Mouse (Mus musculus) embryonic facial prominence, embryonic 10.5 days (tissue): ENCODE data around the gene Morf4l1. TPM values are rescaled to one million over a fixed set of nuclear protein-coding genes. Genes with fewer than 3 reads are reported as not detected.
A peak's percentile ranks its signal among the peaks of the same experiment; 100 is the strongest.

Source experiments
- DNase-seq: peaks from one replicate; pipeline ENCODE4 v3.0.0-alpha.2; 2017; ENCODE audit warnings: low spot score
- H3K27ac ChIP-seq: fragments of 300-500 bp; sonication (generic); replicated peaks from 2 replicates; pipeline ENCODE4 v1.5.1; 2016; ENCODE audit warnings: mild to moderate bottlenecking
- H3K27me3 ChIP-seq: fragments of 300-500 bp; sonication (generic); replicated peaks from 2 replicates; pipeline ENCODE4 v1.6.1; 2016; ENCODE audit warnings: low read depth, mild to moderate bottlenecking; ENCODE audit not compliant: poor library complexity, severe bottlenecking
- H3K36me3 ChIP-seq: fragments of 300-500 bp; sonication (generic); replicated peaks from 2 replicates; pipeline ENCODE4 v1.6.1; 2016; ENCODE audit warnings: mild to moderate bottlenecking, moderate library complexity
- H3K4me1 ChIP-seq: fragments of 300-500 bp; sonication (generic); 2 replicates; pipeline ENCODE4 v1.6.1; 2016
- H3K4me3 ChIP-seq: fragments of 300-500 bp; sonication (generic); 2 replicates; pipeline ENCODE4 v1.5.1; 2016; ENCODE audit warnings: mild to moderate bottlenecking, moderate library complexity
- H3K9me3 ChIP-seq: fragments of 300-500 bp; sonication (generic); 2 replicates; pipeline ENCODE4 v1.6.1; 2016; ENCODE audit warnings: mild to moderate bottlenecking
- WGBS: fragments of 180-500 bp; shearing (Covaris S2); methylation state at CpG from one replicate; pipeline ENCODE4 v1.1.7; 2016; 5-methylcytosine and 5-hydroxymethylcytosine counted together
- polyA plus RNA-seq: library from polyadenylated mRNA; unstranded; fragments of >200 nt; fragmentation: Nextera tagmentation; extraction: Ambion mirVana; gene quantifications from 2 replicates; pipeline ENCODE4 v1.2.1, GENCODE M21; 2016

Morf4l1 gene
- polyA plus RNA-seq, 1 experiment from 2014 or later: 519 TPM

GRCm38 (mm10) chr9:90127146-90127545 lies 12.6 kb upstream of the Morf4l1 start:
- no peaks in the 10 kb centered on the region for H3K27me3 ChIP-seq
- peaks cover 12% of the 10 kb centered on the region for H3K4me1 ChIP-seq
- no peaks in the 10 kb centered on the region for H3K36me3 ChIP-seq
- H3K27ac ChIP-seq: no peak overlapping the region
- WGBS: 61% methylated on average over 6 of the region's 6 CpGs
- H3K9me3 ChIP-seq: no peaks in the 10 kb centered on the region
- no peak for DNase-seq
- peak overlapping the region; percentile 48 for H3K4me3 ChIP-seq

- Histone ChIP-seq H3K9me3 (no peaks in the 10 kb centered on the region), H3K27ac (no peak overlapping the region), H3K27me3 (no peaks in the 10 kb centered on the region), H3K4me3 (peak overlapping the region; percentile 48), H3K36me3 (no peaks in the 10 kb centered on the region), H3K4me1 (peaks cover 12% of the 10 kb centered on the region)
- WGBS: 2% methylated on average over 30 of the region's 30 CpGs
- peak; percentile 77 for DNase-seq
Measured at GRCm38 (mm10) chr9:90126260-90127010, 11.9 kb upstream of the Morf4l1 start.

GRCm38 (mm10) chr9:90125416-90126099 lies 11.0 kb upstream of the Morf4l1 start:
- H3K4me1 ChIP-seq: peaks cover 12% of the 10 kb centered on the region
- H3K9me3 ChIP-seq: no peaks in the 10 kb centered on the region
- H3K27me3 ChIP-seq: no peaks in the 10 kb centered on the region
- H3K27ac ChIP-seq: no peak overlapping the region
- no peak for DNase-seq
- H3K36me3 ChIP-seq: no peaks in the 10 kb centered on the region
- WGBS: 12% methylated on average over 7 of the region's 7 CpGs
- H3K4me3 ChIP-seq: peak overlapping the region; percentile 48

- no peak for DNase-seq
Measured at GRCm38 (mm10) chr9:90124873-90125245, 10.3 kb upstream of the Morf4l1 start.

GRCm38 (mm10) chr9:90124156-90124872 lies 9.7 kb upstream of the Morf4l1 start:
- WGBS: 37% methylated on average over 11 of the region's 11 CpGs
- H3K4me3 ChIP-seq: no peak overlapping the region
- no peaks in the 10 kb centered on the region for H3K36me3 ChIP-seq
- H3K4me1 ChIP-seq: peaks cover 12% of the 10 kb centered on the region
- peak; percentile 28 for DNase-seq
- H3K9me3 ChIP-seq: no peaks in the 10 kb centered on the region
- no peak overlapping the region for H3K27ac ChIP-seq
- no peaks in the 10 kb centered on the region for H3K27me3 ChIP-seq

More at GRCm38 (mm10) chr9:90124873-90125245, 10.3 kb upstream of the Morf4l1 start:
- Histone ChIP-seq H3K27me3 (no peaks in the 10 kb centered on the region), H3K4me1 (peaks cover 12% of the 10 kb centered on the region), H3K27ac (no peak overlapping the region), H3K4me3 (no peak overlapping the region), H3K36me3 (no peaks in the 10 kb centered on the region), H3K9me3 (no peaks in the 10 kb centered on the region)
- 41% methylated on average over 8 of the region's 8 CpGs for WGBS

GRCm38 (mm10) chr9:90122246-90122740 lies 7.7 kb upstream of the Morf4l1 start:
- H3K9me3 ChIP-seq: no peaks in the 10 kb centered on the region
- WGBS: 73% methylated on average over 4 of the region's 4 CpGs
- H3K27ac ChIP-seq: no peak overlapping the region
- H3K36me3 ChIP-seq: no peaks in the 10 kb centered on the region
- no peaks in the 10 kb centered on the region for H3K27me3 ChIP-seq
- peaks cover 12% of the 10 kb centered on the region for H3K4me1 ChIP-seq
- DNase-seq: no peak
- H3K4me3 ChIP-seq: no peak overlapping the region

- Histone ChIP-seq H3K4me3 (no peak overlapping the region), H3K4me1 (peaks cover 12% of the 10 kb centered on the region), H3K27ac (no peak overlapping the region), H3K36me3 (no peaks in the 10 kb centered on the region), H3K9me3 (no peaks in the 10 kb centered on the region), H3K27me3 (no peaks in the 10 kb centered on the region)
- no peak for DNase-seq
Measured at GRCm38 (mm10) chr9:90117234-90117633, 2.7 kb upstream of the Morf4l1 start.

- no peaks in the 10 kb centered on the region for H3K9me3 ChIP-seq
- no peak for DNase-seq
- H3K4me3 ChIP-seq: peak overlapping the region; percentile 96
- H3K27ac ChIP-seq: peak overlapping the region; percentile 100
- peaks cover 20% of the 10 kb centered on the region for H3K4me1 ChIP-seq
- H3K36me3 ChIP-seq: no peaks in the 10 kb centered on the region
- no peaks in the 10 kb centered on the region for H3K27me3 ChIP-seq
Measured at GRCm38 (mm10) chr9:90115308-90115700, 730 bp upstream of the Morf4l1 start.

- WGBS: under 1% methylated on average over 82 of the region's 82 CpGs
- Histone ChIP-seq H3K4me1 (peaks cover 20% of the 10 kb centered on the region), H3K4me3 (peak overlapping the region; percentile 96), H3K27me3 (no peaks in the 10 kb centered on the region), H3K9me3 (no peaks in the 10 kb centered on the region), H3K27ac (peak overlapping the region; percentile 100), H3K36me3 (peaks cover 9% of the 10 kb centered on the region)
- peak; percentile 92 for DNase-seq
Measured at GRCm38 (mm10) chr9:90113651-90114566, 665 bp downstream of the Morf4l1 start.

GRCm38 (mm10) chr9:90113151-90113550 lies 1.4 kb downstream of the Morf4l1 start:
- Histone ChIP-seq H3K9me3 (no peaks in the 10 kb centered on the region), H3K4me3 (peak overlapping the region; percentile 96), H3K4me1 (peaks cover 20% of the 10 kb centered on the region), H3K27ac (peak overlapping the region; percentile 100), H3K27me3 (no peaks in the 10 kb centered on the region), H3K36me3 (peaks cover 16% of the 10 kb centered on the region)
- WGBS: 4% methylated on average over 13 of the region's 13 CpGs
- DNase-seq: no peak

- H3K36me3 ChIP-seq: peaks cover 54% of the 10 kb centered on the region
- 91% methylated on average over 6 of the region's 6 CpGs for WGBS
- no peaks in the 10 kb centered on the region for H3K9me3 ChIP-seq
- H3K27me3 ChIP-seq: no peaks in the 10 kb centered on the region
- no peak overlapping the region for H3K27ac ChIP-seq
- H3K4me1 ChIP-seq: peaks cover 16% of the 10 kb centered on the region
- no peak for DNase-seq
- no peak overlapping the region for H3K4me3 ChIP-seq
Measured at GRCm38 (mm10) chr9:90109386-90109785, 5.2 kb downstream of the Morf4l1 start.

GRCm38 (mm10) chr9:90108272-90108671 lies 6.3 kb downstream of the Morf4l1 start:
- DNase-seq: no peak
- Histone ChIP-seq H3K9me3 (no peaks in the 10 kb centered on the region), H3K27ac (no peak overlapping the region), H3K36me3 (peaks cover 65% of the 10 kb centered on the region), H3K4me1 (peaks cover 16% of the 10 kb centered on the region), H3K4me3 (no peak overlapping the region), H3K27me3 (no peaks in the 10 kb centered on the region)
